Mouse (Mus musculus) Patski (cell line): Measurements from ENCODE around the gene Frrs1l. TPM values are rescaled to one million over a fixed set of nuclear protein-coding genes. Genes with fewer than 3 reads are reported as not detected.

Experiments used
- ATAC-seq: fragments of 100-300 bp; one replicate; pipeline ENCODE4 v1.8.0; 2021
- CTCF ChIA-PET: fragments of 350-600 bp; sonication (Branson Sonifier 250); formaldehyde crosslinking; loops from one replicate; lab custom pipeline; 2022; ENCODE audit warnings: inconsistent platforms; lab: Charles Lee
- POLR2A ChIA-PET: fragments of 350-600 bp; sonication (Branson Sonifier 250); formaldehyde crosslinking; loops from one replicate; lab custom pipeline; 2022; ENCODE audit warnings: antibody characterized with exemption, inconsistent platforms; lab: Charles Lee
- DNase-seq: peaks from one replicate; pipeline ENCODE4 v3.0.0-alpha.2; 2011; ENCODE audit warnings: low read depth, low spot score
- H3K27me3 ChIP-seq: fragments of 371-371 bp; one replicate; pipeline ENCODE4 v1.5.1; 2021
- CTCF ChIP-seq: fragments of 100-300 bp; IDR thresholded peaks from one replicate; pipeline ENCODE4 v1.5.1; 2021
- in situ Hi-C: fragments of 300-500 bp; cut with MboI; formaldehyde crosslinking; loops from 3 replicates; pipeline ENCODE4 v1.11.1; 2018; ENCODE audit warnings: low pct_unique_long_range_greater_than_20kb, mixed read lengths
- polyA plus RNA-seq: library from polyadenylated mRNA; unstranded; gene quantifications from one replicate; pipeline ENCODE4 v1.2.3, GENCODE M21; 2021

Frrs1l gene
- not detected for polyA plus RNA-seq

DNA sequence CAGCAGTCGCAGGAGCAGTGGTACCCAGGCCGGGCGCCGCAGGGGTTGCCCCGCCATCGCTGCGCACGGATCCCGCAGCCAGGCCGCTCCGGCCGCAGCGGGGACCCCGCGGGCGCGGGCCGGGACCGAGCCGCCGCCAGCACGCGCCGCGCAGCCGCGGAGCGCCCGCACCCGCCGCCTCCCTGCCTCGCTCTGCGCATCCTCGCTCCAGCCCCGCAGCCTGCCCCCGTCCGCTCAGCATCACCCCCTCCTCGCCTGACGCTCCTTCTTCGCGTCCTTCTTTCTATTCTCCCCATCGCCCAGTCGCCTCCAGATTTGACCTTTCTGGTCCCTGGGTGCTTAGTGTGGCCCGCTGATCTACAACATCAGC, at the start of gene Frrs1l:
Frrs1l (minus strand) TSS at position 177 of the 370 bp plus-strand sequence.
- DNase-seq = no peak
- in situ Hi-C loops = no loop called here
- ChIA-PET POLR2A (no interaction called here), CTCF (no interaction called here)
- no peak for ATAC-seq
- TF ChIP-seq CTCF = no peak
- H3K27me3 ChIP-seq = peaks cover 11% of the 10 kb centered on the region

DNA sequence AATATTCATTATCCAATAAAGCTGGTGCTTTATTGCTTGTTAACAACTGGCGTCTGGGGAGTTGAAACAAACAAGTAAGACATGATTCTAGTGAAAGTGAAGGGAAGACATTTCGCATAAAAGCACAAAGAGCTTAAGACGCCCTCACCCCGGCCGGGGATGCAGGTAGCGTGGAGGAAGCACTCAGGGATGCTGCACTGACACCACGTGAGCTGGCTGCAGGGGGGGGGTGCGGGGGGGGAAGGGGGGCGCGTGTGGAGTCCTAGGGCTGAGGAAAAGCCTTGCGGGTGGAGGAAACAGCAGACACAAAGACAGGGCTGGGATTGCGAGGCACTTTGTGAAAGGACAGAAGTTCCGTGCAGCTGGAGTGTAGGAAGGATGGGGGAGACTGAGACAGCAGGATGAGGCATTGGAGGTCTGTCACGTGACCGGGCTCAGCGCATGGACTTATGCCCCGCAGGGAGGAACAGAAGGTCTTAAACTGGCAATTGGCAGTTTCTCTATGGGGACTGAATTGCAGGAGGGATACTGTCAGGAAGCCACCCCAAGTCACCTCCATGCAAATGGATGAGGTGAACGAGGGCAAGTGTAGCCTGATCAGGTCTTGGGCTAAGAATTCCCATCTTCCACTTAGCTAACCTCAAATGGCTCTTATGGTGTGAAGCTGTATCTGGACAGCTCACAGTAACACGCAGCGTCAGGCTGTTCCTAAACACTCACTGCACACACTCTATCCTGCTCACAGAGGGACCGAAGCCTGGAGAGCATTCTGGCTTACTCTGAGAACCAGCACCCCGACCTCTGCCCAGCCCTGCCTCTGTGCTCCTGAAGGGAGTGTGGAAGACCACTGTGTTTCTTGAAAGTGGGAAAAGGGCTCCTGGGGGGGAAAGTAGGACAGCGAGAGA, 49.2 kb upstream of the Frrs1l start:
- POLR2A ChIA-PET = no interaction called here
- CTCF ChIA-PET = no interaction called here
- no peak for ATAC-seq
- no peak for DNase-seq
- no peaks in the 10 kb centered on the region for H3K27me3 ChIP-seq
- in situ Hi-C loops = no loop called here
- TF ChIP-seq CTCF = no peak

- in situ Hi-C loops = no loop called here
- CTCF ChIA-PET = no interaction called here
- POLR2A ChIA-PET = no interaction called here
- no peak for TF ChIP-seq CTCF
- H3K27me3 ChIP-seq = no peaks in the 10 kb centered on the region
- DNase-seq (no peak), ATAC-seq (no peak)
These were observed 47.4 kb upstream of the Frrs1l start for GRCm38 (mm10) chr4:57037554-57037953.

DNA sequence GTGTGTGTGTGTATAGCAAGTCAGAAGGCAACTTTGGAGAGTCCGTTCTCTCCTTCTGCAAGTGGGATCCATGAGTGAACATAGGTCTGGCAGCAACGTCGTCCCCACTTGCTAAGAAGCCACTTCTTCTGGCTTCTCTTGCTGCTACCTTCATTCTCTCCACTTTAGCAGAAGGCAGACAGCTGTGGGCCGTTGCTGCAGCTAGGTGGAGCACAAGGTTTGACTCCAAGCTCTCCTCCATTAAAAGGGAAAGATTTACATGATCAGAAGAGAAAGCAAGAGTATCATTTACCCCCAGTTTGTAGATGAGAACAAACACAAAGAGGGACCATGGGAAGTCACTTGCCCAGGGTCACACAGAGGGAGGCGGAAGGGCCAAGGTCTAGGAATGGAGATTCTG, 44.0 kb upstream of the Frrs1l start:
- DNase-seq (no peak), ATAC-seq (no peak)
- in situ Hi-C loops = no loop called here
- ChIA-PET POLR2A (no interaction called here), CTCF (no interaction called here)
- no peaks in the 10 kb centered on the region for H3K27me3 ChIP-seq
- TF ChIP-seq CTCF = no peak

GRCm38 (mm10) chr4:57031440-57031839, 41.2 kb upstream of the Frrs1l start:
- no peak for DNase-seq
- in situ Hi-C loops = no loop called here
- no peak for TF ChIP-seq CTCF
- POLR2A ChIA-PET = no interaction called here
- H3K27me3 ChIP-seq = peaks cover 4% of the 10 kb centered on the region
- no peak for ATAC-seq
- CTCF ChIA-PET = no interaction called here

GRCm38 (mm10) chr4:57027954-57028353, 37.8 kb upstream of the Frrs1l start:
- H3K27me3 ChIP-seq = peaks cover 4% of the 10 kb centered on the region
- ATAC-seq (no peak), DNase-seq (no peak)
- POLR2A ChIA-PET = no interaction called here
- in situ Hi-C loops = no loop called here
- TF ChIP-seq CTCF = no peak
- CTCF ChIA-PET = no interaction called here

DNA sequence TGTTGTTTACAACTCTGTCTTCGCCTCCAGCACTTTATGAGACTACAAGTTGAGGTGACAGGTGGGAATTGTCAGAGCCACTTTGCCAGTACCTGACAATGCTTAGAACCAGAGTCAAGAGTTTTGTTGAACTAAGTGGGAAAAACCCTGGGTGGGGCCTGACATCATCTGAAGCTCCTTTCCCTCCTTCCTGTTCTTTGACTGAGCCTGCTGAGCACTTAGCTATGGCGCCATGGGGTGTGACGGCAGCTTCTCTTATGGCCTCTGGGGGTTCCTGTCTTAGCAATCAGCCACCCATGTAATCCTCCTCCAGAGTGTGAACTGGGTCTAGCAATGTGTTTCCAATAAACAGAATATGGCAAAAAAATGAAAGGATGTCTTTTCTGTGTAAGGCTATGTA, 33.3 kb upstream of the Frrs1l start:
- POLR2A ChIA-PET = no interaction called here
- ATAC-seq = no peak
- no peak for DNase-seq
- in situ Hi-C loops = no loop called here
- TF ChIP-seq CTCF = no peak
- CTCF ChIA-PET = interaction anchor here (0.7 kb wide), 1 partner anchor 19 kb away, joined by 3 read pairs; no protein-coding TSS in a partner anchor
- peaks cover 7% of the 10 kb centered on the region for H3K27me3 ChIP-seq

GRCm38 (mm10) chr4:57021288-57021687, 31.1 kb upstream of the Frrs1l start:
- in situ Hi-C loops = no loop called here
- DNase-seq (no peak), ATAC-seq (no peak)
- CTCF ChIA-PET = no interaction called here
- POLR2A ChIA-PET = no interaction called here
- peak; percentile 35 for TF ChIP-seq CTCF
- H3K27me3 ChIP-seq = peaks cover 9% of the 10 kb centered on the region

- CTCF ChIA-PET = no interaction called here
- TF ChIP-seq CTCF = peak; percentile 77
- no peak for DNase-seq
- peaks cover 9% of the 10 kb centered on the region for H3K27me3 ChIP-seq
- POLR2A ChIA-PET = no interaction called here
- in situ Hi-C loops = loop anchor here (5.0 kb wide), 1 partner anchor 130 kb away; no protein-coding TSS in a partner anchor
- no peak for ATAC-seq
These were observed 27.0 kb upstream of the Frrs1l start for GRCm38 (mm10) chr4:57017229-57017628.

GRCm38 (mm10) chr4:57016366-57017171, 26.4 kb upstream of the Frrs1l start:
- POLR2A ChIA-PET = no interaction called here

GRCm38 (mm10) chr4:57015032-57015431, 24.8 kb upstream of the Frrs1l start:
- CTCF ChIA-PET = no interaction called here
- in situ Hi-C loops = loop anchor here (5.0 kb wide), 1 partner anchor 132 kb away; no protein-coding TSS in a partner anchor
- ATAC-seq = no peak
- peaks cover 9% of the 10 kb centered on the region for H3K27me3 ChIP-seq
- TF ChIP-seq CTCF = no peak
- no peak for DNase-seq
- POLR2A ChIA-PET = no interaction called here

More at GRCm38 (mm10) chr4:57016366-57017171, 26.4 kb upstream of the Frrs1l start:
- DNase-seq (no peak), ATAC-seq (no peak)
- TF ChIP-seq CTCF = no peak
- H3K27me3 ChIP-seq = peaks cover 9% of the 10 kb centered on the region
- in situ Hi-C loops = loop anchor here (5.0 kb wide), 1 partner anchor 131 kb away; no protein-coding TSS in a partner anchor
- CTCF ChIA-PET = no interaction called here
